In the genomic region with DNA sequence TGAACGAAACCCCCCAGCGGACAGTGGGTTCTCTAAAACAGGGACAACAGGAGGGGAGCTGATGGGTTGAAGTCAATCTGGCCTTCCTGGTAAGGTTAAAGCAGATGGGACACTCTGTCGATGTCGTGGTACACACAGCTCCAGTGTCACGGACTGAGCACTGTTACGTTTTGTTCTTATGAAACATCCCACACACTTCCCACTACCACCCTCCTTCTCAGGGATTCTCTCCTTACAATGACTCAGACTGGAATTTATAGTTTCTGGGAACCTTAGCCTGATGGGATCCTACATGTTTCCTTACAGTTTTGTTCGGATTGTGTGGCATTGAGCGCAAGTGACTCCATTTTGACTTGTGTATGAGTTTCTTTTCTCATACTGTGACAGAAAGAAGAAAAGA, we compare ENCODE assay signal across 30 mouse cellular contexts. TPM values are rescaled to one million over a fixed set of nuclear protein-coding genes. Genes with fewer than 3 reads are reported as not detected.
"Had no signal": no experiment of that assay in that cellular context is flagged by ENCODE, and none has a peak within 500 bp of the region (broad histone marks: within the 10 kb centered on the region; RNA-seq: fewer than 3 reads in every experiment).

No protein-coding gene starts in this region.

- H3K27ac ChIP-seq: heart, adult 2 months; heart, embryonic 13.5 days; heart, embryonic 15.5 days; hindbrain, embryonic 13.5 days; hindbrain, embryonic 15.5 days; hindbrain, postnatal 0 days; kidney, embryonic 15.5 days; layer of hippocampus, adult 2 months; limb, embryonic 10.5 days; limb, embryonic 12.5 days; liver, embryonic 13.5 days; liver, embryonic 15.5 days had no signal

- H3K4me3 ChIP-seq: heart, adult 2 months; heart, embryonic 13.5 days; heart, embryonic 15.5 days; hindbrain, embryonic 13.5 days; hindbrain, embryonic 15.5 days; kidney, embryonic 15.5 days; layer of hippocampus, adult 2 months; limb, embryonic 10.5 days; limb, embryonic 12.5 days; liver, embryonic 13.5 days; liver, embryonic 15.5 days had no signal

- DNase-seq: gastrocnemius, postnatal 14 days; gastrocnemius, postnatal 36 days; heart, adult 11 months; heart, adult 2 months; heart, postnatal 14 days; heart, postnatal 36 days; kidney, adult 11 months; kidney, adult 2 months; kidney, adult 9 months; kidney, postnatal 10 days; kidney, postnatal 25 days; kidney, postnatal 4 days; liver; liver, embryonic 13.5 days had no signal

RNA-seq across cellular contexts. Expression of gene Ctrb1, which starts 59.2 kb away (rescaled TPM):
- total RNA-seq: gastrocnemius, postnatal 36 days; heart, adult 2 months; heart, postnatal 14 days; heart, postnatal 36 days; hematopoietic stem cell, adult 5-6 weeks; hindbrain, postnatal 0 days; layer of hippocampus, adult 2 months; layer of hippocampus, postnatal 10 days; layer of hippocampus, postnatal 25 days; left cerebral cortex, adult 8-10 months; left cerebral cortex, postnatal 14 days; left cerebral cortex, postnatal 36 days had no signal
